Mouse (Mus musculus) spleen, adult 18-20 months (tissue): ENCODE data around the gene Fam189a1.

Experiments
- DNase-seq, 2 experiments: peaks; one replicate each; pipeline ENCODE4 v3.0.0; 2022; ENCODE audit warnings: mixed read lengths in 2 of 2

The Fam189a1 gene

DNA sequence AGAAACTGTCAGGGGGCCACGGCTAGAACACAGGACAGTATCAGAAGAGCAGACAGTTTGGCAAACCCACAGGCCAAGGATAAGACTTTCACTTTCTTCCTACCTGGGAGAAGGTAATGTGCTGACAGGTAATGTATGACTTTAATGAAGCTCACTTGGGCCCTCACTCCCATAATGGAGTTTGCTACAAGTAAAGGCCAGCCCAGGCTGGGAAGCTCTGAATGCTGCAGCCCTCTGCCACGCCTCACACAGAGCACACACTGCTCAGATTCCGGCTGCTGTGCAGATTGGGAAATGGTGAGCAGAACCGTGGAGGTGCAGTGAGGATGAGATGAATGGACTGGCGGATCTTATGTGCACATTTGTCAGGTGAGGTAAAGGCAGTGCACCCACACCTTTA, 211.7 kb downstream of the Fam189a1 start:
- DNase-seq = no peak

DNA sequence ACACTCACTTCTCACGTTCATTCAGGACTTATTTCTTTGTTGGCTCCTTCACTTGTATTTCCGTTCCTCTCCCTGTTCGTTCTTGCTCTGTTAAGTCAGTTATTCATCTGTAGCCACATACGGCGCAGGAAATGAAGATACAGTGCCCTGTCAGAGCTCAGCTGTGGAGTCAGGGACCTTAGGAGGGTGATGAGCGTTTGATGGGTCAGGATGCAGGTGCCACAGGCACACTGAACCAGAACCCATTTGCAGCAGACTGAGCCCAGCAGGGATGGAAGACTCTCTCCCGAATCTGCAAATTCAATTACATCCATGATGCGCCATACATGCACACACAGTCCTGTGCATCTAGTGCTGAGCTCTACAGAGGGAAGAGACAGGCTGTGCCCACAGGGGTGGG, 212.2 kb downstream of the Fam189a1 start:
- no peak for DNase-seq

DNA sequence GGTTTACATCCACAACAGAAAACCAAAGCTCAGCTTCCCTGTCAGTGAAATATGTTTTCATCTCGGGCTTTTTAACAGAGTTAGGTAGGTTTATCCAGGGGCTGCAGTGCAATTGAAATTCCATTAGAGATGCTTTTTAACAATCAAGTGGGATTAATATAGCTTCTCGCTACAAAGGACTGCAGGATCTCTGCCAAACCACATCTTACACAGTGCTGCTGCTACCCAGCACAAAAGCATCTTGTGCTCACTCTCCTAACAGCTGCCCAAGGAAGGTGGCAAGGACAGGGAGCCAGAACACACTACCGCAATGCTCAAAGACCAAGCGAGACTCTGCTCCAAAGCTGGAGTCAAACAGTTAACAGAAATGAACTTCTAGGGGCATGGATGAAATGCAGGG, 219.4 kb downstream of the Fam189a1 start:
- no peak for DNase-seq

DNA sequence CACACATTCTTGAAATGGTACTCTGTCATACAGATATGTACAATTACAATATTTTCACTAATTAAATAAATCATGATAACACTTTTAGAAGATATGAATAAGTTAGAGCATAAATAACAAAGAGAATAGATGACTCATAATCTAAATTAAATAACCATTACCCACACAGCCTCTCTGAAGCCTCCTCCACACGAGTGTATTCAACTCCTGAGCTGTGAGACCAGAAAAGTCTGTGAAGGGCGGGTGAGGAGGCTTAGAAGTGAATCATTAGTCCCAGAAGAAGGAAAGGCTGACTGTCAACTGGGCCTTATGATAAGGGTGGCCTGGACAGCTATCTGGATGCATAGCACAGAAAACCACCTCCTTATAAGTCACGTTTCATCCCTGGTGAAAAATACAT, 222.3 kb downstream of the Fam189a1 start:
- no peak for DNase-seq

DNA sequence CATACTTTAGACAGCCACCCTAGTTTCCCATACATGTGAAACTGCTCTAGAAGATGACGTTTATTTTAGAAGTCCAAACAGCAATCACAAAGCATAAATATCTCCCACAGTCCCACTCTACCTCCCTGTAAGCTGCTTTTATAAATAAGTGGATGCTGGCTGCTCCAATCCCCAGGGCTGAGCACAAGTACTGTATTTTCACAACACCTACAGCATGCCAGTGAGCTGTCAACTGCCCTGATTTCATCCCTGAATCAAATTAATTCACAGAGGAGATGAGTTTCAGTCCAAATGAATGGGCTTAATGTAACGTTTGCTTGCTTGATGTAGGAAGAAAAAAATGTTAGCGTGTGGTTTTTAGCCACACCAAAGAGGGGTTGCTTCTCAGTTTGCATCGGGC, 225.4 kb downstream of the Fam189a1 start:
- DNase-seq = no peak

DNA sequence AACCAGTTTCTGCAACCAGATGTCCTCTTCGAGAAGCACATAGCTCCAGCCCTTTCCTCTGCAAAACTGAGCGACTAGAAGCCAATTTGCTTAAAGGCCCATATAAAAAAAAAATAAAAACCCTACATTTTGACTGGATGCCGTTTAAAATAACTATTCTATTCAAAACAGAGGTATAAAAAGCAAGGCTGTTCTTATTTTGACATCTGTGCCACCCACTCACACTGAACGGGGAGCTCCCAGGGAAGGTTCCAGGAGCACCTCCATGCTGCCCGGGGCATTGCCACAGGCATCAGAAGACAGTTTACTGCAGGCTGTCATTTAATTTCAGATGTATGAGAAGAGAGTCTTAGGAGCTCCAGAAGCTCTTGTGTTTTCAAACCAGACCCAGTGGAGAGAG, 232.5 kb downstream of the Fam189a1 start:
- DNase-seq = no peak

DNA sequence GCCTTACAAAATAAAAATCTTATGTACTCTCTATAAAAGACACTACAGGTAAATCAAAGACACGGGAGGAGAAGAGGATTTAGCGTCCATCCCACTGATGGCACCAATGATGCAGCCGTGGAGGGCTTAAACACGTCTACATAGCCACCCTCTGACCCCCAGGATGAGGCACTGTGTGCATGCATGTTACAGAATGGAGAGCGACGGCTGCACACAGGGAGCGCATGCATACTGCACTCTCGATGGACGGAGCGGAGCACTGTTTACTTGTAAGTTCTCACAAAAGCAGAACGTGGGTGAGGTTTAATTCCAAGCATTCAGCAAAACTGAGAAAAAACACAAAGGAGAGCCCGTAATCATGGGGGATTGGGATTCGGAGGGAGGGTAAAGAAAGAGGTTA, 235.2 kb downstream of the Fam189a1 start:
- DNase-seq = no peak

DNA sequence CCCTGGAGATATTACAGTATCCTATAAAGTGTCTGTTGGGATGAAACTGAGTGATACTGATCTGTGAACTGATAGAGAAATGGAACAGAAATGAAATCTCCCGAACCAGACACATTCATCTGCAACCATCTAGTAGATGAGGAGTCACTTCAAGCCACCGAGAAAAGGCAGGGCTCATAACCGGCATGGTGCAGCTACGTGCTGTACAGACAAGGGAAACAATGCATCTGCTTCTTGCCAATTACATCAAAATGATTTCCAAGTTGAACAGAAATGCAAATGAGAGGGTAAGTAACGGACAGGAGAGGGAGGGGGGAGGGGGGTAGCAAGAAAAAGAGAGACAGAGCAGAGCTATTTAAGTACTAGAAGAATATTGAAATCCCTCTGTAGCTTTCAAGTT, 235.6 kb downstream of the Fam189a1 start:
- no peak for DNase-seq

DNA sequence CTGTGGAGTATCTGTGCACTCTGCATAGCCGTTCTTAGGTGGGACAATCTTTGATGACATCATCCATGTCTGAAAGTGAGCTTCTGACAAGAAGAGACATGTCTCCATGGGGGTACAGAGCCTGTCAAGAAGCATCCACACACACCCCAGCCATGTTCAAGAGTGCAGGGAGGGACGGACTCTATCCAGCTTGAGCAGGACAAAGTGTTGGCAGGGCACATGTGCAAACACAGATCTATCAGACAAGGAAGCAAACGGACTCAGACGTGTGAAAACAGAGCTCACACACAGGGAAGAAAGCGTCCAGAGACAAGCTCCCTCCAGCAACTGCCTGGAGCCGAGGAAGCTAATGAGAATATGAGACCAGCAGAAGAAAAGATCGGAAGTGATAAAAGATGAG, 239.7 kb downstream of the Fam189a1 start:
- DNase-seq = no peak

DNA sequence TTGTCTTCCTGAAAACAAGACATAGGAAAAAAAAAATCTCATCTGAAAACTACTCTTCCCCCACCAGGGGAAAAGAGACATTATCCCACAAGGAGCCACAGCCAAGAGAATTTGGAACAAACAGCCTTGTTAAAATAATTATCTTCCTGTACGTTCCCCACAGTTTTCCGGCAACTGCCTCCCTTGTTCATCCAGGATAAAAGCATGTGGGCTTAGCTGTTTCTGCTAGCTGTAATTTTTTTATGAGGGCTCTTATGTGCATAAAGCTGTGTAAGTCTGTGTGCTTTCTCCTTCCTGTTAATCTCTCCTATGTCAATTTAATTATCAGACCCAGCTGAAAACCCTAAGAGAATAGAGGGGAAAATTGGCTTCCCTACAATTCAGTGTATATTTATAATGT, 241.2 kb downstream of the Fam189a1 start:
- no peak for DNase-seq

DNA sequence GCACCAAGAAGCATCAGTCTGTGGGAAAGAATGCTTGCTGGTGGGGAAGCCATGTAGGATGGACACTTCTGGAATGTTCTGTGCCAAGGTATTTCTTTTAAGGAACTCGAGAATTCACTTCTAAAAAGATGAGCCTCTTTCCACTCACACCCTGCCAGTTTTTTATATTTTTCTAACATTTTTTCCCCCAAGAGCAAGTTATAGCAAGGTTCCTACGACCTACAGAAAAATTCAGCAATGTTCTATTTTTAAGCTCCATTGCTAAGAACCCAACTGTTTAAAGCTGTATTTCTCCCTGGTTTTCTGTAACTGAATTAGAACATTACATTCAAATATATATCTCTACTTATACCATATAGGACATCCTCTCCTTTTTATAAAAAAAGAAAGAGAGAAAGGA, 244.4 kb downstream of the Fam189a1 start:
- no peak for DNase-seq

DNA sequence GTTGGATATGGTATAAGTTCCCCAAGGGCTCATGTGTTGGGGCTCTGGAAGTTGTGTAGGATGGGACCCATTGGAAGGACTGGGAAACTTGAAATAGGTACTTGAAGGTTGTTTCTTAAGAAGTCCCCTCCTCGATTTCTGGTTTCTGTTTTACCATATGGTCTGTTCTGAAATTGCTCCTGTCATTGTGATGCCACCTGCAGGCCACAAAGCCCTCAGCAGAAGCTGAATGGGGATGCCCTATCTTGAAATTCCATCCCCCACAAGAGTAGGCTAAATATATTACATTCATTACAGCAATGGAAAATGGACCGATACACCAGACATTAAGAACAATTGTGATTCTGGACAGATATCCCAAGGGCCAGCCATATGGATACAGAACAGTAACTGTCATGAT, 246.2 kb downstream of the Fam189a1 start:
- no peak for DNase-seq

DNA sequence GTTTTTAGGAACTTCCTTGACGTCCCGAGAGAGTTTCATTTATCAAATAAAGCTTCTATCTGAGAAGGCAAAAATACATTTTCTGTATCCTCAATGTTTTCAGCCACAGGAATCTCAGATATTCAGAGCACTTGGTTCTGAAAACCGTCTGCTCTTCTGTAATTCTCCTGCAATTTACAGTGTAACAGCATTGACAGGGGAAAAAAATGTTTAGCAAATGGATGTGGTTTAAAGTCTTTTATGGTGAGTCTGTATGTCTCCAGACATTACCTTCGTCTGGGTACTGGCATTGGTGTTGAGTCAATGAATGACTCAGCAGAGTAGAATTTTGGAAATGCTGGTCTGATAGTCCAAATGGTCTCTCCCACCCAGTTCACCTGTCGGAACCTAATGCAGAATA, 249.4 kb downstream of the Fam189a1 start:
- no peak for DNase-seq

DNA sequence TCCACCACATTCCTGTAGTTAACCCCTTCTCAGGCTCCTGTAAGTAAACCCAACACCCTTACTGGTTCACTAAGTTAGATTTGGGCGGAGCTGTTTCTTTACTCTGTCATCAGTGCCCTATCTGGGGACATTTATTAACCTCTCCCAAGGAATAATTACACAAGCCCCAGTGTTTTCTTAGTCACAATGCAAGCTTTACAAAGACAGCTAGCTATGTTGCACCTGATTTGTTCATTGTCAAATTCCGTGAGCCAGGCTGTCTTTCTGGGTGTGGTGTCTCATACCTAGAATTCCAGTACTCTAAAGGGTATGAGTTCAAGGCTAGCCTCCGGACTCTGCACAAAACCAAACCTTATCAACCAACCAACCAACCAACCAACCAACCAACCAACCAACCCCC, 250.9 kb downstream of the Fam189a1 start:
- DNase-seq = no peak

DNA sequence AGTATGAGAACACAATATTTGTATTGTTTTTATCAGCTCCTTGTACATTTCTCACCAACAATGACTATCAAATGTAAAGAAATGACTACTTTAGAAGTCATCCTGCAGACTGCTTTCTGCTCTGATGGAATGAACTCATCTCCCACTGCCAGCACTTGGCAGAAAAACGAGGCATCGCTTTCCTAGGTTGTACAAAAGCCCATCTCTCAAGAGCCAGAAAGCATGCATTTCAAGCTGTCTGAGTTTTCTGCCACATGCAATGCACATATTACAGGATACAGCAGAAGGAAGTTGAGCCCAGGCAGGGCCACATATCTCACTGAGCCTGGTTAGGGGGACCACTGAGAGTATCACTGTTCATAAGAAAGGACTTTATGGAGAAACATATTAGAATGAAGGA, 256.1 kb downstream of the Fam189a1 start:
- DNase-seq = no peak

DNA sequence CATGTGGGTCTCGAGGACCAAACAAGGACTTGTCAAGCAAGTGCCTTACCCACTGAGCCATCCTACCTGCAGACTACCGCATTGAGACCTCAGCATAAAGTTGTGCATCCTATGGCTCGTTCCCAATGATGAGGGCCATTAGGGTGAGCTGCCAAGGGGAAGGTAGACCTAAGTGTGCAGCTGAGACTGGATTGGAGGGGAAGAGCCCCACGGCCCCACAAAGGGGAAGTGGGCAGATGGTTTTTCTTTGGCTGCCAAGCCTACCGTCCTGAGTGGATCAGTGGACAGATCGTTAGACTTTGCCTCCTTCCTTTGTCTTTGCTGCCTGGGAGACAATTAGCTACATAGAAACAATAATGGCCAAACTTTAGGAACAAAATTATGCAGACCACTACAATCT, 259.8 kb downstream of the Fam189a1 start:
- DNase-seq = no peak

DNA sequence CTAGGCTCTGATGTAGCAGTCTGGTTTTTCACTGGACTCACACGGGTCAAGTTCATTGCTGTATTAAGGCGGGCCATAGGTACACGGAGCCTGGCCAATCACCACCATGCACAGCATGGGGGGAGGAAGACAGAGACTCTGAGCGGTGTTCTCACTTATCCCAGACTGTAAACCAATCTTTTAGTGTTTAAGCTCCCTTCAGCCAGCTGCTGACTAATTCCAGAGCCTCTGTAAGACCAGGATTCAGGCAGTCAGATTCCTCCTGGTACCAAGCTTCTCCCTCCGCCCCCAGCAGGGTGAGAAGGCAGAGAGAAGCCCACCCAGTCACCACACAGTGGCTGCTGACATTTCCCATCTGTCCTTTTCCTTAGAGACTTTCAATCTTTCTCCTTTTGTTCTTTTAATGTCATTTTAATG, 260.7 kb downstream of the Fam189a1 start:
- no peak for DNase-seq

DNA sequence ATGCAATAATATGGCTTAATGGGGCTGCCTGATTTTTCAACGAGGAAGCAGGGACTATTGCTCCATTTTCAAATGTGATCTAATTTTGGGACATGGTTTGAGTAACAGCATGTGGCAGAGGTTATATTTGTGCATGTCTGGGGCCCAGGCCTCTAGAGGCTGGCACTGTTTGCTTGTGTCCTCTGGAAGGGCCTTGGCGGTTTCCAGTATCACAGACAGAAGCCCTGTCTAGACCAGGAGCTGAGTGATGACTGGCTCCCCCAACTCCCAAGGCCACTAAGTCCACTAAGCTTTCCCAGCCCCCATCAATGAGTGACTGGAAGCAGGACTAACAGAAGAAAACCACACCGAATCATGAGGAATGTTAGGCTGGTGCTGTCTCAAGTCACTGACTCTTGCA, 265.2 kb downstream of the Fam189a1 start:
- DNase-seq = no peak

DNA sequence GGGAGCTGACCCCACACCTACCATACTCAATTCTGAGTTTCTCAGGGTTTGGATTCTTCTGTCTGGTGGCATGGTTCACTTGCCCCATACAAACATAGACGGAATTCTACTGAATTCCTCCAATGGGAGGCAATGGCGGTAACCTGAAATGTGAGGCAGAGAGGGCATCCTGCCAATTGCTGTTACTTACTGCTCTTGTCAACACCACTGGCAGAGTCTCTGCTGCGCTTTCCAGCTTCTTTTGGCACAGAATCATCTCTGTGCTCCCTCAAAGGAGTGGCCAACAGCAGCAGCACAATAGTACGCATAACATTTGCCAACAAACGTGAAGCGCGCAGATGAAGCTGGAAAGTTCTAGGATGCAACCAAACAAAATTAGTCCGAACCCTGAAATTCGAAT, 266.5 kb downstream of the Fam189a1 start:
- DNase-seq = no peak

DNA sequence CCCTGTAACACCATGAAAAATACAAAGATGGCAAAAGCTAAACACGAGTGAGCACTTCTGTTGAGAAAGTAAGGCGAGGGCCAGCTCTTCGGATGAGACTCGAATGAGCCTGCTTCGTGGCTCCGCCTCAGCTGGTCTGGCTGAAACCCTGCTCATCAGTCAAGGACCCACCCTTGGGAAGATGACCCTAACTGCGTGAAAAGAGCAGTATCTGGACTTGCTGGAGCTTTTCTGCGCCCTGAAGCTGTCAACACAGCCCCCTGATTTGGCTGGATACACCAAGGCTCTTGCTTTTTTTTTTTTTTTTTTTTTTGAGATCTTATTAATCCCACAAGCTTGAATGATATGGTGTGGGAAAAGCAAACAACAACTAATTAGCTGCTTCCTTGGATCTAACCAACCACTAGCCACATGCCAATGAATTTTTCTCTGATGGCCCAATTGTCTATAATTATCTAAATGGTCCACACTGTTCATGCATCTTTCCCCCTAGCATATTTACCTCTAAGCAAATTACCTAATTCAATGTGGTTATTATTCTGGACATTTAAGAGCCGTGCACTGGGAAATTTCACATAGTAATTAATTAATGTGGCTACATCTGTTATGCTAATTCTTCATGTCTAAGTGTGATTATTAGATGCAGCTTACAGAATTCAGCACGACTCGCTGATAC, 272.0 kb downstream of the Fam189a1 start:
- DNase-seq = no peak

DNA sequence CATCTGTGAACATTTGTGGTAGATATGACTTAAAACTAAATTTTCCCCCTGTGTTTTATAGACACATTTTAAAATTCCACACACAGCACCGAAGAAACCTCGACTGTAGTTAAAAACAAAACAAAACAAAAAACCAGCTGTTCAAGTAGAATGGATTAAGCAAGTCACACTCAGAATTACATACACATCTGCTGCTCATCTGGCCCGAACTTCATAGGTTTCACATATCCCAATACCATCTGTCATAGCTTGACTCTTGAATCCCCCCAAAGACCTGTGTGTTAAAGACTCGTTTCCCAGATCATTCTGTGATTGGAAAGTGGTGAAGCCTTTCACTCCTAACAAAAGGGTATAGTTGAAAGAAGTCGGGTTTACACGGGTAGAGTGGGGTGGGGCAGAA, 274.1 kb downstream of the Fam189a1 start:
- DNase-seq = no peak

DNA sequence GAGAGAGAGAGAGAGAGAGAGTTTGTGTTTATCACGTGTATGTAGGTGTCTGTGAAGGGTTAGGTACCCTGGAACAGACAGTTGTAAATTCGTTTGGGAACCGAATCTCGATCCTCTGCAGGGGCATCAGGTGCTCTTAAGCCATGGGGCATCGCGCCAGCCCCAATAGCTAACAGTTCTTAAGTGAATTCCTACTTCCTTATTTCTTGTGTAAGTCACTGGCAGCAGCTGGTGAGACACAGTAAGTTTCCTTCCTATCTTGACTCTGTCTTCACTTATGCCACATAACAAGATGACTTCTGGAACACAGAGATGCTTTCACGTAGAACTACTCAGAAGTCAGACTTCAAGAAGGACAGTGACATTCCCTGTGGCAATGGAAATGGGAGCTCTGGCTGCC, 275.0 kb downstream of the Fam189a1 start:
- no peak for DNase-seq

DNA sequence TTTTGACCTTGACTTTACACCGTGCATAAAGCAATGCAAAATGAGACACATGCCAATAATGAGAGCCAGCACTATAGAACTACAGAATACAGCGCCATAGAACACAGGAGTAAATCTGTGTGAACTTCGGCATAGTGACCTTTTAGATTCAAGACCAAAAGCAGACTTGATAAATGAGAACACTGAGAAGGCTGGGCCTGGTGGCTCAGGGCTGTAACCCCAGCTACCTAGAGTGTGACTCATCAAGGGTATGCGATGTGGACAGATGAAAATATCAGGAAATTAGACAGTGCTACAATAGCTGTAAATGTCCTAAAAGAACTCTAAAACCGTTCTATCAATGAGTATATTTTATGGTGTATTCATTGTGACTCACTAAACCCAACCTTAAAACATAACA, 276.0 kb downstream of the Fam189a1 start:
- DNase-seq = no peak

DNA sequence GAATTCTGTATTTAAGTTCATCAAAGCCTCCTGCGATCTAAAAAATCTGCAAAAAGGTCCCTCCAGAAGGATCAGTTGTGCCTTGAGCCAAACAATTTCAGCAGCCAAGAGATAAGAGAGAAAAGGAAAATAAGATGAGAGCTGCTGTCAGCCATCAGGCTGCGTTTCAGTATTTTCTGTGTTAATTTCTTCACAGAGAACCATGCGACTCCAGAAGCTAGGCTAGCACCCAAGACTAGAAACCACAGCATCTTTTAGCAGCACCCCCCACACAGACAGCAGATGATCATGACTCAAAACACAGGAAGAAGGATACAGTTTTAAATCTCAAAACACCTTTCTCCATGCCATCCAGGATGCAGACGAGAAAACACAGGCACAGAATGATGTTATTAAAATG, 281.4 kb downstream of the Fam189a1 start:
- DNase-seq = no peak

DNA sequence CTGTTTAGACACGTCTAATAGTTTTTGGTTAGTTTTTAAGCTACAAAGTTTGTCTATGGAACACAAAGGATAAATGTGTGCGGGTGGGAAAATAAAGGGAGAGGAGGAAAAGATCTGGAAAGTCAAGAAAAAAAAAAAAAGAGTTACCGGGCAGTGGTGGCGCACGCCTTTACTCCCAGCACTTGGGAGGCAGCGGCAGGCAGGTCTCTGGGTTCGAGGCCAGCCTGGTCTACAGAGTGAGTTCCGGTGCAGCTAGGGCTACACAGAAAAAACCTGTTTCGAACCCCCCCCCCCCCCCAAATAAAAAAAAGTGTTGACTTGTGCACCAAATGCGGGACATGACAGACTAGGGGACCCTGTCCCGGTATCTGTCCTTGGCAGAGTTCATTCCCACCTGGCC, 283.1 kb downstream of the Fam189a1 start:
- DNase-seq = peak; percentile 5 to 6
